Mouse (Mus musculus) left cerebral cortex, postnatal 36 days (tissue): ENCODE measurements around the gene Abracl. TPM values are rescaled to one million over a fixed set of nuclear protein-coding genes. Genes with fewer than 3 reads are reported as not detected.

ENCODE experiments used
- DNase-seq, 2 experiments: peaks; one replicate each; pipeline ENCODE4 v3.0.0; 2021 to 2022; ENCODE audit warnings: low spot score in 2 of 2, mixed read lengths in 1 of 2
- intact Hi-C: fragments of 180-260 bp; cut with DNase I; formaldehyde crosslinking; loops from one replicate; pipeline ENCODE4 v1.15.1; 2025
- total RNA-seq, 2 experiments: library from RNA; stranded (reverse); gene quantifications; 2 replicates each; pipeline ENCODE4 v1.2.3; 2021

The Abracl gene
- total RNA-seq, 2 experiments from 2014 or later: 14.2 to 18.4 TPM

GRCm38 (mm10) chr10:18036849-18037248 is 13.8 kb upstream of the Abracl start:
- intact Hi-C loops: no loop called here
- no peak for DNase-seq

- no peak for DNase-seq
- intact Hi-C loops: no loop called here
Measured at GRCm38 (mm10) chr10:18034408-18034807, 11.3 kb upstream of the Abracl start.

GRCm38 (mm10) chr10:18022312-18022711 is 776 bp downstream of the Abracl start:
- intact Hi-C loops: loop anchor here (5.0 kb wide), 1 partner anchor 75 kb away; the partner anchor contains the start of gene Heca
- peak; percentile 45 to 50 for DNase-seq

GRCm38 (mm10) chr10:18021576-18022311 is 1.3 kb downstream of the Abracl start:
- DNase-seq: no peak
- intact Hi-C loops: loop anchor here (5.0 kb wide), 1 partner anchor 74 kb away; the partner anchor contains the start of gene Heca

GRCm38 (mm10) chr10:18020846-18021245 is 2.2 kb downstream of the Abracl start:
- intact Hi-C loops: loop anchor here (5.0 kb wide), 1 partner anchor 74 kb away; the partner anchor contains the start of gene Heca
- no peak for DNase-seq

GRCm38 (mm10) chr10:18020443-18020842 is 2.6 kb downstream of the Abracl start:
- no peak for DNase-seq

GRCm38 (mm10) chr10:18011761-18012160 is 11.3 kb downstream of the Abracl start:
- no peak for DNase-seq
- intact Hi-C loops: no loop called here

More at GRCm38 (mm10) chr10:18020443-18020842, 2.6 kb downstream of the Abracl start:
- intact Hi-C loops: loop anchor here (5.0 kb wide), 1 partner anchor 73 kb away; the partner anchor contains the start of gene Heca

- intact Hi-C loops: no loop called here
- no peak for DNase-seq
Measured at GRCm38 (mm10) chr10:18009744-18010143, 13.3 kb downstream of the Abracl start.

GRCm38 (mm10) chr10:18008118-18008517 is 15.0 kb downstream of the Abracl start:
- DNase-seq: no peak
- intact Hi-C loops: no loop called here

GRCm38 (mm10) chr10:18007243-18007642 is 15.8 kb downstream of the Abracl start:
- no peak for DNase-seq
- intact Hi-C loops: no loop called here

- DNase-seq: no peak
- intact Hi-C loops: no loop called here
Measured at GRCm38 (mm10) chr10:18006756-18007155, 16.3 kb downstream of the Abracl start.

- intact Hi-C loops: no loop called here
- no peak for DNase-seq
Measured at GRCm38 (mm10) chr10:18005136-18005955, 17.7 kb downstream of the Abracl start.

GRCm38 (mm10) chr10:18003966-18004637 is 19.0 kb downstream of the Abracl start:
- intact Hi-C loops: no loop called here
- no peak for DNase-seq

- no peak for DNase-seq
Measured at GRCm38 (mm10) chr10:17990576-17990975, 32.5 kb downstream of the Abracl start.

GRCm38 (mm10) chr10:17989136-17989535 is 34.0 kb downstream of the Abracl start:
- DNase-seq: no peak
- intact Hi-C loops: no loop called here

More at GRCm38 (mm10) chr10:17990576-17990975, 32.5 kb downstream of the Abracl start:
- intact Hi-C loops: no loop called here

- no peak for DNase-seq
- intact Hi-C loops: no loop called here
Measured at GRCm38 (mm10) chr10:17987823-17988423, 35.2 kb downstream of the Abracl start.

GRCm38 (mm10) chr10:17983313-17983712 is 39.8 kb downstream of the Abracl start:
- intact Hi-C loops: no loop called here
- DNase-seq: no peak

- no peak for DNase-seq
- intact Hi-C loops: no loop called here
Measured at GRCm38 (mm10) chr10:17966090-17966489, 57.0 kb downstream of the Abracl start.
